Mouse (Mus musculus): ENCODE measurements around the gene Samd9l.

DNA sequence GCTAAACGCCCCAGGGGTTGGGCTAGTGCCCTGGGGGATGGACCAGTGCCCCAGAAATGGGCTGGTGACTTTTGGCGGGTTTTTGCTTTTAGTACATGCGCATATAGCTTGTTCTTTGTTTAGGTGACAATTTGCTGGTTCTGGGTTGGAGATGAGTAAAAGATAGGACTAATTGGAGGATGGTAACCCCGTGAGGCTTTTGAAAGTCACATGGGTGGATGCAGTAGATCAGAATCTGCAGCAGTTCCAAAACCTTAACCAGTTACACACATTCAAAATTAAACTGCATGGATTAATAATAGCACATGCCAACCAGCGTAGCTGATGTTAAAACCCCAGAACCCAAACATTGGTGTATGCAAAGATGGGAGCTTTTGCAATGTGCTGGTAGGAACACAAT is 57.9 kb downstream of the Samd9l start:
- TF ChIP-seq CTCF (conservative IDR thresholded peaks at IDR 0.05; ENCODE audit: low read length) (no peak), POU5F1 (IDR thresholded peaks at IDR 0.05; ENCODE audit: borderline replicate concordance, low read length) (no peak)
